Mouse (Mus musculus) liver, adult (tissue): ENCODE data around the gene Vamp5.
A peak's percentile ranks its signal among the peaks of the same experiment; 100 is the strongest.

Experiments
- GATA4 ChIP-seq: IDR thresholded peaks from 2 replicates; pipeline ENCODE4 v1.6.1; 2014; ENCODE audit warnings: mild to moderate bottlenecking, low read length; ENCODE audit not compliant: insufficient replicate concordance

Vamp5 gene

DNA sequence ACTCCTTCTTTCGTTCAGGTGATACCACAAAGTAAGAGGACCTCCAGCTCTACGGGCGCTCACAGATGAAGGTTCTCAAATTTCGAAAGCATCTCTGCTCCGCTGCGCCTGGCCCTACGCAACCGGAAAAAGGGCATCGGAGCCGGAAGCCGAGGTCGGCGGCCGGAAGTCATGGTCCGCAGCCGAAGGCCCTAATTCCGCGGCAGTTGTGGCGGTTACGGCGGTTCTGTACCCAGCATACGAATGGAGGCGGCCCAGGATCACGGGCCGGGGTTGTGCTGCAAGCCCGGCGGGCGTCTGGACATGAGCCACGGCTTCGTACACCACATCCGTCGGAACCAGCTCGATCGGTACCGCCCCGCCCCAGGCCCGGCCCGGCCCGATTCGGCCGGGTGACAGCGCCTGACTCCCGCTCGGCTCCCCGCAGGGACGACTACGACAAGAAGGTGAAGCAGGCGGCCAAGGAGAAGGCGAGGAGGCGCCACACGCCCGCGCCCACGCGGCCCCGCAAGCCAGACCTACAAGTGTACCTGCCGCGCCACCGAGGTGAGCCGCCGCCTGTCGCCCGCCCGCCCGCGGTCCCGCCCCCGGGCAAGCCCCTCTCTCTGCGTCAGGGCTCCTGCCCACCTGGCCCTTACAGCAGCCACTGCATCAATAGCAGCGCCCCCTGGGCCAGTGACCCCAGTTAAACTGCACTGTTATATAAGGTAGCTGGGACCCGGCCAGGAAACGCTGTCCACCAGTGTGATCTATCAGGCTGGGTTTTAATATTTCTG is 32.9 kb downstream of the Vamp5 start, which contains the start of gene 0610030E20Rik:
Gene 0610030E20Rik, plus strand, starts transcription at position 152 of the 776 bp plus-strand sequence.
- peak; percentile 11; the same call in 1 of the 2 replicates for TF ChIP-seq GATA4

DNA sequence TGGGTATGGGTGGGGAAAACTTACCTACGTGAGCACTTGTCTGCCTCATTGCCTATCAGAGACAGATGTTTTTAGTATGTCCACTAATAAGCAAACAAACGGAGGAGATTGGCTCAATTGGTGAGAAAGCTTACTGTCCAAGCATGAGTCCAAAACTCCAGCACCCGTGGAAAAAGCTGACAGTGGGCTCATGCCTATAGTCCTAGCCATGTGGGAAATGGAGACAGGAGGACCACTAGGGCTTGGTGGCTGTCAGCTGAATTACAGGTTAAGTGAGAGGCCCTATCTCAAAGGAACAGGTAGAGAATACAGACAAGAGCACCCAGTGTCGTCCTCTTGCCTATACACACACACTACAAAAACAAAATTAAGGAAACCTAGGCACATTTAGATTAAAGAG is 34.0 kb downstream of the Vamp5 start:
- TF ChIP-seq GATA4: no peak

DNA sequence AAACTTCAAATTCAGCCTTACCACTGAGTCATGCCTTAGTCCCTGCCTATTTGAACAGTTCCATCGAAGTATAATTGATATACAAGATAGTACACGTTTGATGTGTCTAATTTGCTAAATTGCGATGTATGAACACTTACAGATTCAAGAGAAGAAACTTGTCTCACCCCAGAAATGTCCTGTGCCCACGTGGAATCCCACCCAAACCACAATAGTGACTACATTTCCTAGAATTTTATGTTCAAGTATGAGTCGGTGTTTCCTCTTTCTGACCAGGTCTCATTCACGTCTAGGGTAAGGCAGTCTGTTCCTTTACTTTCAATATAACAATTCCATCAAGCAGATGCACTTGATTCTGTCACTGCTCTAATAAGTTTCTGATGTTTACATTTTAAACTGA is 34.6 kb downstream of the Vamp5 start:
- no peak for TF ChIP-seq GATA4

DNA sequence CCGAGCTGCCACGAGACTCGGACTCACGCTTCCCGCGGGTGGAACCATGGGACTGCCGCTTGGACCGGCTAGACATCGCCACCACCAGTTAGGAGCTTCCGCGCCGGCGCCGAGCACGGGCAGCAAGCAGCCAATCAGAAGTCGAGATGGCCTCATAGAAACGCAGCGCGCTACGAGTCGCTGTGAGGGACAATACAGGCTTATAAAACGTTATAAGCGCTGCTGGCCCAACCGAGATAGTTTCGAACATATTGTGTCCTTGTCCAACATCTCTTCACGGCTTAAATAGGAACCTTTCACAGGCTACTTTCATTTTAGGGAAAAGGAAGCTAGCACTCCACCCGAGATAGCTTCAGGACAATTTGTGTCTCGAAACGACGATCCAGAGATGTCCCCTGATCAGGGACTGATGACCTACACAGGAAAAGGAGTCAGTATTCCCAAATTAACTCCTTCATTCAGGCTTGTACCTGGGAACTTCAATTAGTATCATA is 35.1 kb downstream of the Vamp5 start, which contains the start of gene Usp39:
Gene Usp39, minus strand, starts transcription at position 111 of the 494 bp plus-strand sequence.
- TF ChIP-seq GATA4: peak; percentile 18; the same call in 1 of the 2 replicates

DNA sequence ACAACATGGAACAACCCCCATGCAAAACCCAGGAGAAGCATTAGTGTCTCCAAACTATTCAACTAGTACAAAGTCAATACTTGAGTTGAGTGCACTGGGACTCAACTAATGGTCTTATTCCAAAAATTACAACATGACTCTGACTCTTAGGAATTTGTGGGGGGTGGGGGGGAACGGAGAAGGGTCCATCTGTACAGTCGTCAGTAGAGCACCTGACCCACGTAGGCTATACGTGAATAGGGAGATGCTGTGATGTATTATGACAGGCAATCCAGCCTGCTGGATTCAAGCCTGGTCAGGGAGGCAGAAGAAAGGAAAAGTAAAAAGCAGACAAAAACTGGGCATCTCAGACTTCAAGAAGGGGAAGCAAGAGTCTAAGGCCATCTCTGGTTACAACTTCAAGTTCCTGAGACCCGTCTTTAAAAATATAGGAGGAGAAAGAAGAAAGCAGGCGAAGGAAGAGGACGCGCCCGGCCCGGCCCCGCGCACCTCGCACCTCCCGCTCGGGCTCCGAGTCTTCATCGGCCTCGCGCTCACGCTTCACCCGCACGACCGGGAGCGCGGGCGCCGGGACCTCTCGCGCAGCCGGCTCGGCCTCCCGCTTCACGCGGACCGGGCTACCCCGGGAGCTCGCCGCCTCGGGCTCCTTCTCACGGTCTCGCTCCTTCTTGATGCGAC is 35.7 kb downstream of the Vamp5 start:
- TF ChIP-seq GATA4: no peak

DNA sequence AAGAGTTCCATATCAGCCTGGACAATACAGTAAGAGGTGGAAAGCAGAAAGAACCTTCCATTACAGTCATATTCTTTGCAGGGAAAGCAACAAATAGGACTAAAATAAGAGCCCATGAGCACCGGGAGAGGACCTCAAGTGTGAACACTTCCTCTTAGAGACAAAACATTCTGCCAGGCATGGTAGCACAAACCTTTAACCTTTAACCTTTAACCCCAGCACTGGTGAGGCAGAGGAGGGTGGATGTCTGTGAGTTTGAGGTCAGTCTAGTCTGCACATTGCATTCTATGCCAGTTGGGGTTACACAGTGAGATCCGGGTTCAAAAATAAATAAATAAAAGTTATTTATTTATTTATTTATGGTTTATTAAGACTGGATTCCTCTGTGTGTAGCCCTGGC is 39.8 kb downstream of the Vamp5 start:
- TF ChIP-seq GATA4: no peak

DNA sequence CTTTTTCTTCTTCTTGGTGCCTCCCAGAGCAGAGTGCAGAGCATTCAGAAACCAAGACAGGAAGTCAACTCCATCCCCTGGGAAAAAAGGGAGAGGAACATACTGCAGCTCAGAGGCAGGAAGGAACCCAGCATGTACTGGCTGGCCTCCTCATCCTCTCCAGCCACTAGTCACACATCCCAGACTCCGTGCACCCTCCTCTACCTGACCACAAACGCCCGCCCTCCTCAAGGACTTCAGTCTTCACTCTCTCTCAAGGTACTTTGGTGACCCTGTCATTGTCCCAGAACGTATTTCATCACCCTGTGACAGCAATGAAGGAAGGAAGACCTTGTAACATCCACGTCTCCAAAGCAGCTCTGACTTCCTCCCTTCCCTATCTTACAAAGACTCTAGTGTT is 47.2 kb downstream of the Vamp5 start:
- no peak for TF ChIP-seq GATA4

DNA sequence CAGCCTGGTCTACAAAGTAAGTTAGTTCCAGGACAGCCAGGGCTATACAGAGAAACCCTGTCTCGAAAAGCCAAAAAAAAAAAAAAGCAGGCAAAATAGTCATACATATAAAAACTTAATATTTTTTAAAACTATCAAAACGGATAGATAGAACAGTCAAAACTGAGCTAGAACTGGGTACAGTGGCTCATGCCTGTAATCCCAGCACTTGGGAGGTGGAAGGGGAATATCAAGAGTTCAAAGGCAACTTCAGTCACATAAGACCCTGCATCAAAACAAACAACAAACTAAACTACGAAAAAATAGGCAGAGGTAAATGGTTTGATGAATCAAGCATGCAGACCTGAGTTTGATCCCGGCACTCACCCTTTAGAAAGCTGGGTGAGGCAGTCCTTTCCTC is 50.1 kb downstream of the Vamp5 start:
- no peak for TF ChIP-seq GATA4

DNA sequence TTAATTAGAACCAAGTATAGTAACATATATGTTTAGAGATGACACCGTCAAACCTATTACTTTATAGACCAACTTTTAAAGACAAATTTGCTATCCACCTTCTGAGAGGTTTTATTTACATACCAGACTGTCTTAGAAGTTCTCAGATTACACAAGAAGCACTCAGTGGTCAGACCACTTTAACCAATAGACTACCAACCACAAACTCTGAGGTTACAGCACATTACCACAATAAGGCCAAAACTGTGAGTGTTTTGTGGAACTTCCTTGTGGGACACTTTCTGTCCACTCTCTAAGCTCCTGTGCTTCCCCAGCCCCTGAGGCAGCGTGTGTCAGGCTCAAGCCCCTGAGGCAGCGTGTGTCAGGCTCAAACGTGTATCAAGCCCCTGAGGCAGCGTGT is 51.2 kb downstream of the Vamp5 start:
- TF ChIP-seq GATA4: no peak

DNA sequence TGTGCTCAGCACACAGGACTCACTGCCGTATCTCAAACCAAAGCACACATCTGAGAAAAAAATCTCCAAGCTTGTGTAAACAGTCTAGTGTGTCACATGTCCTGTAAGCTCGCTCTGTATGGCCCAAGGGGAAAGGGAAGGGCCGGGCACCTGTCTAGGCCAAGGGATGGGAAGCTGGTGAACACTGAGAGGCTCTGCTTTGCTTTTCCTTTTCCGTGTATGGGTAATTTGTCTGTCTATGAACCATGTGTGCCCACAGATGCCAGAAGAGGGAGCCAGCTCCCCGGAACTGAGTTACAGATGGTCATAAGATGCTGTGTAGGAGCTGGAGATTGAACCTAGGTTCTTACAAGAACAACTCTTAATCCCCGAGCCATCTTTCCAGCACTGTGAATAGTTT is 54.0 kb downstream of the Vamp5 start:
- no peak for TF ChIP-seq GATA4

DNA sequence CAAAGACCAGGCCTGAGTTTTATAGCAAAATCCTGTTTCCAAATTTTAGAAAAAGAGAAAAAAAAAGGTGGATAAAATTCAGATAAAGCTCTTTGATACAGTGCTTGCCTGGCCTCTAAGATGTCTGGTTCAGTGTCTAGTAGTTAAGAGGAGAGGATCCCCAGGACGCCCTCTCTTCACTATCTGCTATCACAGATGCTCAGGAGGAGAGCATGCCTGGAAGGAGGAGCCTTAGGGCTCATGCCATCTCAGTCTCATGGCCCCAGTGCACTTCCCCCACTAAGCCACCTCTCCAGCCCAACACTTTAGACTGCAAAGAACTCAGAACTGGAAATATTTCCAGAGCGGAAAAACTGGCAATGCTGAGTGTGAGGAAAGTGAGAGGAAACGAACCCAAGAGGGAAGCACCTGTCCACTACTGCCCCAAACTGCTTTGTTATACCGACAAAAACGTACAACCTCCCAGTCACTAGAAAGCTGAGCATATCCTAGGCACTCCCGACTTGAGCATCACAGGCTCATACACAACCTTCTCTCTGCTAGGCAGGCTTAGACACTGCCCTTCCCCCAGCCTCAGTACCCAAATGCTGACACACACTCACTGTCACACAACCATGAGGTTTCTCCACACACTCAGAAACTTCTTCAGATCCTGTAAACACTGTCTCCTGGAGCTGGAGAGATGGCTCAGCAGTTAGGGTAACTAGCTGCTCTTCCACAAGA is 56.3 kb downstream of the Vamp5 start:
- TF ChIP-seq GATA4: no peak

DNA sequence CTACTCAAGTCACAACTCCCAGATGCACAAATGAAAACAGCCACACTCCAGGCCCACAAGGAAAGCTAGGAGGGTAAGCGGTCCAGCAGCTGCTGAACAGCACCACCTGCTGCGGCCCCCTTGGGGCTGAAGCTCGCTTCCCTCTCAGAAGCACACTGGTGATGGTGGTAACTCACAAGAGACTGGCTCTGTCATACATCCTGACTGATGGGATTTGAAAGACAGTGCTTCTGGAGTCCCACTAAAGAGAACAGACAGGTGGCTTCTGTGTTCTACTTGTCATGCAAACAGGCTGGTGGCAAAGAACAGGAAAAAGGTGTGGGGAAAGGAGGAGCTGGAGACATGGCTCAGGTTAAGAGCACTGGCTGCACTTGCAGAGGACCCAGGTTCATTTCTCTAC is 57.3 kb downstream of the Vamp5 start:
- no peak for TF ChIP-seq GATA4

DNA sequence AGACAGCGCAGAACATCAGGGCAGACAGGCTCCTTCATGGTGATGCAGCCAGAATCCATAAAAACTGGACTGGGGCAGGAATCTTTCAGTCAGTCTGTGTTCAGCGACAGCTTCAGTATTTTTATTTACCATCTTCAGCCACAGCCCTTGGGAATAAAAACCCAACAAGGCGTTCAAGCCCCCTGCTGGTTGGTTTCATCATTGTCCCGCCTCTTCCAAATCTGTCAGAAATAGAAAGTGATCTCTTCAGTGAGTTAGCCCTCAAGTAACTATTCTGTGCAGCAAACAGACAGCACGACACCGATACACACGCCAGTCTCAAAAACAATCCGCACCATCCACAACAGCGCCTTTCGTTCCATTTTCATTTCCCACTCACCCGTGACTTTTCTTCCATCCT is 61.2 kb downstream of the Vamp5 start:
- TF ChIP-seq GATA4: no peak
